Mouse (Mus musculus): ENCODE measurements around the gene Cytip.

DNA sequence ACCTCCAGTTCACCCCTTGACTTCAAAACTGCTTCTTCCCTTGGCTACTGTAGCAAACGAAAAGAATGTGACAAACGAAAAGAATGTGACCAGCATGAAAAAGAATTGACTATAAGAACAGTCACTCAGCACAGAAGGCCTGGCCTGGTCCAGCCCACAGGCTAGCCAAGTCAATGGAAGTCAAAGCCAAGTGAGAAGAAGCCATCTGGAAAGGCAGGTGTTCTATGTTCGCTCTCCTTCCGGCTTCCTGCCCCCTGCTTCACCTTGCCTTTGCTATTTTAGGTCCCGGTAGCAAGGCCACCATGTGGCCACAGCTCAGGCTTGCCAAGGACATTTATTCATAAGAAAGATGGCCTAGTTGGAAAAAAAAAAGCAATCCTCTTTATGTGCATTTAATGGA lies 56.7 kb downstream of the Cytip start:
- TF ChIP-seq CTCF (IDR thresholded peaks at IDR 0.05; ENCODE audit: borderline replicate concordance, insufficient read depth, low read length) = no peak
- no peak for TF ChIP-seq POLR2A (IDR thresholded peaks at IDR 0.05; ENCODE audit: low read depth, low read length)

Data from embryonic fibroblast, embryonic 13.5 days (primary cell).